Mouse (Mus musculus) heart, embryonic 16.5 days (tissue): ENCODE results near the gene Slc9a8. TPM values are rescaled to one million over a fixed set of nuclear protein-coding genes. Genes with fewer than 3 reads are reported as not detected.

Experiments
- ATAC-seq: fragments of 200-750 bp; cut with Nextera tagmentation; replicated peaks from 2 replicates; pipeline ENCODE4 v1.8.0; 2017; ENCODE audit warnings: moderate number of reproducible peaks; ENCODE audit not compliant: insufficient read depth, low FRiP score; ENCODE audit errors: extremely low read depth
- H3K27ac ChIP-seq: fragments of 300-500 bp; sonication (generic); 2 replicates; pipeline ENCODE4 v1.5.1; 2014; ENCODE audit warnings: mild to moderate bottlenecking, low read length, control low read depth, moderate library complexity
- H3K27me3 ChIP-seq: fragments of 300-500 bp; sonication (generic); 2 replicates; pipeline ENCODE4 v1.6.1; 2014; ENCODE audit warnings: low read length, mixed read lengths; ENCODE audit not compliant: control insufficient read depth, insufficient read depth
- H3K36me3 ChIP-seq: fragments of 300-500 bp; sonication (generic); 2 replicates; pipeline ENCODE4 v1.6.1; 2014; ENCODE audit not compliant: control insufficient read depth, insufficient read depth
- H3K4me1 ChIP-seq: fragments of 300-500 bp; sonication (generic); 2 replicates; pipeline ENCODE4 v1.6.1; 2014; ENCODE audit warnings: low read length, mixed read lengths; ENCODE audit not compliant: control insufficient read depth, insufficient read depth
- H3K4me2 ChIP-seq: fragments of 300-500 bp; sonication (generic); 2 replicates; pipeline ENCODE4 v1.6.1; 2014; ENCODE audit warnings: low read depth, mild to moderate bottlenecking, control low read depth, low read length
- H3K4me3 ChIP-seq: fragments of 300-500 bp; sonication (generic); 2 replicates; pipeline ENCODE4 v1.5.1; 2014; ENCODE audit warnings: mild to moderate bottlenecking, control low read depth, low read length
- H3K9ac ChIP-seq: fragments of 300-500 bp; sonication (generic); 2 replicates; pipeline ENCODE4 v1.6.1; 2014; ENCODE audit warnings: low read length, control low read depth
- H3K9me3 ChIP-seq: fragments of 300-500 bp; sonication (generic); replicated peaks from 2 replicates; pipeline ENCODE4 v1.6.1; 2016; ENCODE audit warnings: low read length; ENCODE audit not compliant: control insufficient read depth
- WGBS: fragments of 180-500 bp; shearing (Covaris S2); extraction: QIAGEN DNeasy Blood & Tissue Kit; methylation state at CpG from one replicate; pipeline ENCODE4 v1.1.7; 2014; 5-methylcytosine and 5-hydroxymethylcytosine counted together
- polyA plus RNA-seq: library from polyadenylated mRNA; unstranded; fragments of >200 nt; fragmentation: Nextera tagmentation; extraction: Ambion mirVana; gene quantifications from 2 replicates; pipeline ENCODE4 v1.2.1, GENCODE M21; 2015

Slc9a8 gene
- polyA plus RNA-seq, 1 experiment from 2014 or later: 19.1 TPM

- Histone ChIP-seq H3K27ac (no peak overlapping the region), H3K4me2 (no peak overlapping the region), H3K4me1 (peaks cover 19% of the 10 kb centered on the region), H3K9ac (no peak overlapping the region), H3K4me3 (no peak overlapping the region), H3K27me3 (no peaks in the 10 kb centered on the region), H3K36me3 (peaks cover 66% of the 10 kb centered on the region), H3K9me3 (no peaks in the 10 kb centered on the region)
- ATAC-seq: no peak
- 90% methylated on average over 5 of the region's 5 CpGs for WGBS
These were observed 91.5 kb downstream of the Slc9a8 start for GRCm38 (mm10) chr2:167512970-167513369.

GRCm38 (mm10) chr2:167514641-167515040, 93.1 kb downstream of the Slc9a8 start:
- WGBS: 92% methylated on average over 4 of the region's 4 CpGs

GRCm38 (mm10) chr2:167515688-167516087, 94.2 kb downstream of the Slc9a8 start:
- H3K4me1 ChIP-seq: peaks cover 11% of the 10 kb centered on the region
- H3K4me3 ChIP-seq: no peak overlapping the region
- H3K36me3 ChIP-seq: peaks cover 59% of the 10 kb centered on the region
- no peak overlapping the region for H3K27ac ChIP-seq
- H3K9me3 ChIP-seq: no peaks in the 10 kb centered on the region
- no peak overlapping the region for H3K9ac ChIP-seq
- H3K27me3 ChIP-seq: no peaks in the 10 kb centered on the region
- no peak for ATAC-seq
- H3K4me2 ChIP-seq: no peak overlapping the region
- 90% methylated on average over 5 of the region's 5 CpGs for WGBS

More at GRCm38 (mm10) chr2:167514641-167515040, 93.1 kb downstream of the Slc9a8 start:
- no peaks in the 10 kb centered on the region for H3K9me3 ChIP-seq
- H3K4me2 ChIP-seq: no peak overlapping the region
- H3K36me3 ChIP-seq: peaks cover 55% of the 10 kb centered on the region
- H3K27me3 ChIP-seq: no peaks in the 10 kb centered on the region
- no peak overlapping the region for H3K27ac ChIP-seq
- no peak overlapping the region for H3K4me3 ChIP-seq
- ATAC-seq: no peak
- H3K9ac ChIP-seq: no peak overlapping the region
- H3K4me1 ChIP-seq: peaks cover 18% of the 10 kb centered on the region

GRCm38 (mm10) chr2:167519606-167520252, 98.2 kb downstream of the Slc9a8 start:
- H3K9ac ChIP-seq: no peak overlapping the region
- H3K4me3 ChIP-seq: no peak overlapping the region
- H3K9me3 ChIP-seq: no peaks in the 10 kb centered on the region
- 73% methylated on average over 5 of the region's 5 CpGs for WGBS
- ATAC-seq: no peak
- peaks cover 24% of the 10 kb centered on the region for H3K36me3 ChIP-seq
- H3K27ac ChIP-seq: no peak overlapping the region
- H3K4me2 ChIP-seq: no peak overlapping the region
- no peaks in the 10 kb centered on the region for H3K27me3 ChIP-seq
- peaks cover 2% of the 10 kb centered on the region for H3K4me1 ChIP-seq

Other genes with a start within 250 kb of the Slc9a8 start
- gene Kcnb1, start 231.6 kb upstream of the Slc9a8 start, polyA plus RNA-seq: 0.43 and 0.45 TPM in 2 replicates
- 20.4 and 21.4 TPM in 2 replicates for gene Ptgis, start 181.1 kb upstream of the Slc9a8 start, polyA plus RNA-seq
- gene B4galt5, start 72.5 kb upstream of the Slc9a8 start, polyA plus RNA-seq: 8.1 and 8.3 TPM in 2 replicates
- gene Rnf114, start 70.9 kb downstream of the Slc9a8 start, polyA plus RNA-seq: 78.5 and 79.0 TPM in 2 replicates
- 13.4 and 15.8 TPM in 2 replicates for gene Spata2, start 71.2 kb downstream of the Slc9a8 start, polyA plus RNA-seq
- 12.5 and 20.6 TPM in 2 replicates for gene Snai1, start 116.5 kb downstream of the Slc9a8 start, polyA plus RNA-seq
- gene Ube2v1, start 210.4 kb downstream of the Slc9a8 start, polyA plus RNA-seq: 210 and 218 TPM in 2 replicates
- gene Gm20431, start 239.8 kb downstream of the Slc9a8 start, polyA plus RNA-seq: 2.2 and 3.0 TPM in 2 replicates